Mouse (Mus musculus) urinary bladder, adult 18-20 months (tissue): Measurements from ENCODE around the gene Sult2a5.

Experiments
- DNase-seq, 2 experiments: peaks; one replicate each; pipeline ENCODE4 v3.0.0; 2022; ENCODE audit warnings: low spot score in 2 of 2, mixed read lengths in 2 of 2

Gene Sult2a5

GRCm38 (mm10) chr7:13623667-13624066, at the start of gene Sult2a5:
Gene Sult2a5, plus strand, starts transcription at chr7:13623967.
- DNase-seq: no peak
